21 mouse cellular contexts compared by ENCODE assay signal in genomic region chr13:90797209-90797608, GRCm38 (mm10).
DNase-seq lines count a peak whose midpoint lies in the region; ATAC-seq and TF ChIP-seq lines count a peak whose summit lies in the region.
"Had no signal": no experiment of that assay in that cellular context is flagged by ENCODE, and none has a peak within 500 bp of the region (broad histone marks: within the 10 kb centered on the region; RNA-seq: fewer than 3 reads in every experiment).

No protein-coding gene starts in this region.

- peak; percentile 3 for DNase-seq in adrenal gland, postnatal 36 days
- DNase-seq in adrenal gland, postnatal 25 days: no peak
- peak; percentile 94 for DNase-seq in 3T3-L1 (ENCODE audit: low read depth, low spot score)
- DNase-seq in Patski (ENCODE audit: low read depth, low spot score): peak; percentile 76
- no peak for DNase-seq in embryonic facial prominence, embryonic 14.5 days (ENCODE audit: low spot score)
- DNase-seq in layer of hippocampus, adult 2 months (ENCODE audit: low spot score in 2 of 2): no peak
- no peak for DNase-seq in spleen, postnatal 36 days (ENCODE audit: low spot score in 2 of 2)
- no peak for DNase-seq in stomach, postnatal 0 days (ENCODE audit: low spot score)
- DNase-seq: cerebellum, adult 11-12 months; cerebellum, adult 9-10 months; cerebellum, postnatal 25 days; gastrocnemius, postnatal 10 days; heart, postnatal 36 days; kidney, adult 8-10 months had no signal

- H3K27ac ChIP-seq in embryonic facial prominence, embryonic 14.5 days (replicated peaks; ENCODE audit: low read depth, low read length): 0 out of 2 replicates have a peak overlapping the region, but pooled peaks have one; percentile 48
- H3K27ac ChIP-seq in layer of hippocampus, adult 2 months: no peak overlapping the region
- no peak overlapping the region for H3K27ac ChIP-seq in stomach, postnatal 0 days (replicated peaks)
- H3K27ac ChIP-seq: embryonic facial prominence, embryonic 13.5 days; forebrain, embryonic 10.5 days; heart, embryonic 13.5 days; hindbrain, embryonic 15.5 days had no signal

- no peak overlapping the region for H3K4me3 ChIP-seq in embryonic facial prominence, embryonic 14.5 days (ENCODE audit: low read depth, low read length)
- no peak overlapping the region for H3K4me3 ChIP-seq in layer of hippocampus, adult 2 months
- no peak overlapping the region for H3K4me3 ChIP-seq in stomach, postnatal 0 days (ENCODE audit: low read depth, low read length)
- H3K4me3 ChIP-seq: embryonic facial prominence, embryonic 13.5 days; erythroblast, embryonic 14.5 days; forebrain, embryonic 10.5 days; heart, embryonic 13.5 days; hindbrain, embryonic 15.5 days had no signal

- no peak for TF ChIP-seq EP300 in stomach, postnatal 0 days (optimal IDR thresholded peaks at IDR 0.05)

- peak; percentile 97 for ATAC-seq in Patski
- no peak for ATAC-seq in embryonic facial prominence, embryonic 14.5 days (ENCODE audit: low read depth)
- no peak for ATAC-seq in stomach, postnatal 0 days (ENCODE audit: low FRiP score, low TSS enrichment)
- ATAC-seq: forebrain, embryonic 14.5 days; intestine, postnatal 0 days had no signal

- in situ Hi-C loops in Patski (cut with MboI; ENCODE audit: low pct_unique_long_range_greater_than_20kb): loop anchor here (10.0 kb wide), 1 partner anchor 252 kb away; no protein-coding TSS in a partner anchor

- no peaks in the 10 kb centered on the region for H3K27me3 ChIP-seq in Patski
- no peaks in the 10 kb centered on the region for H3K27me3 ChIP-seq in embryonic facial prominence, embryonic 14.5 days (replicated peaks; ENCODE audit: control insufficient read depth, insufficient read depth, low read length)
- no peaks in the 10 kb centered on the region for H3K27me3 ChIP-seq in stomach, postnatal 0 days (ENCODE audit: control insufficient read depth, insufficient read depth, low read length)
- H3K27me3 ChIP-seq: embryonic facial prominence, embryonic 13.5 days; heart, embryonic 13.5 days; hindbrain, embryonic 15.5 days had no signal

- POLR2A ChIA-PET in Patski (lab: Charles Lee): interaction anchor here (0.6 to 1.1 kb wide), 2 partner anchors 21 to 1019 kb away, joined by 3 to 4 read pairs; no protein-coding TSS in a partner anchor

- H3K4me2 ChIP-seq in embryonic facial prominence, embryonic 14.5 days (ENCODE audit: low read depth, low read length): no peak overlapping the region
- H3K4me2 ChIP-seq in stomach, postnatal 0 days (replicated peaks; ENCODE audit: low read depth): no peak overlapping the region
- H3K4me2 ChIP-seq: embryonic facial prominence, embryonic 13.5 days; heart, embryonic 13.5 days; hindbrain, embryonic 15.5 days had no signal

- CTCF ChIA-PET in Patski (lab: Charles Lee): interaction anchor here (0.6 to 1.5 kb wide), 2 partner anchors 19 to 1018 kb away, joined by 3 read pairs; no protein-coding TSS in a partner anchor

- no peak overlapping the region for H3K9ac ChIP-seq in embryonic facial prominence, embryonic 14.5 days (ENCODE audit: low read depth, low read length)
- H3K9ac ChIP-seq in stomach, postnatal 0 days (ENCODE audit: low read length): no peak overlapping the region
- H3K9ac ChIP-seq: embryonic facial prominence, embryonic 13.5 days; heart, embryonic 13.5 days; hindbrain, embryonic 15.5 days had no signal

- H3K36me3 ChIP-seq in embryonic facial prominence, embryonic 14.5 days (ENCODE audit: control insufficient read depth, insufficient read depth, low read length): no peaks in the 10 kb centered on the region
- no peaks in the 10 kb centered on the region for H3K36me3 ChIP-seq in stomach, postnatal 0 days (ENCODE audit: control insufficient read depth, insufficient read depth, low read length)
- H3K36me3 ChIP-seq: embryonic facial prominence, embryonic 13.5 days; forebrain, embryonic 10.5 days; heart, embryonic 13.5 days; hindbrain, embryonic 15.5 days had no signal

- 0 out of 2 replicates have a peak, but pooled peaks cover 7% of the 10 kb centered on the region for H3K4me1 ChIP-seq in embryonic facial prominence, embryonic 14.5 days (ENCODE audit: control insufficient read depth, insufficient read depth, low read length)
- H3K4me1 ChIP-seq in stomach, postnatal 0 days (replicated peaks; ENCODE audit: control insufficient read depth, insufficient read depth): no peaks in the 10 kb centered on the region
- H3K4me1 ChIP-seq: forebrain, embryonic 10.5 days; hindbrain, embryonic 15.5 days had no signal

- WGBS in embryonic facial prominence, embryonic 14.5 days: 85% methylated on average over 3 of the region's 3 CpGs
- WGBS in stomach, postnatal 0 days: 64% methylated on average over 3 of the region's 3 CpGs

- H3K9me3 ChIP-seq in embryonic facial prominence, embryonic 14.5 days (ENCODE audit: control insufficient read depth, low read length): no peaks in the 10 kb centered on the region
- no peaks in the 10 kb centered on the region for H3K9me3 ChIP-seq in stomach, postnatal 0 days (ENCODE audit: control insufficient read depth, low read length)
- H3K9me3 ChIP-seq: embryonic facial prominence, embryonic 13.5 days; forebrain, embryonic 10.5 days; heart, embryonic 13.5 days; hindbrain, embryonic 15.5 days had no signal

- TF ChIP-seq CTCF in Patski (IDR thresholded peaks at IDR 0.05): no peak
- TF ChIP-seq CTCF in layer of hippocampus, adult 2 months (conservative IDR thresholded peaks at IDR 0.05): no peak
- TF ChIP-seq CTCF in stomach, postnatal 0 days (IDR thresholded peaks at IDR 0.05; ENCODE audit: low read depth): no peak

Comparison
In these comparisons a context has a peak if more than half of its experiments do, and no peak if none do; other contexts are left out.
1. DNase-seq: peak in adrenal gland, postnatal 36 days (2 of 2), 3T3-L1 (single experiment) and Patski (single experiment); none in adrenal gland, postnatal 25 days (single experiment), embryonic facial prominence, embryonic 14.5 days (single experiment), layer of hippocampus, adult 2 months (0 of 2), spleen, postnatal 36 days (0 of 2) and stomach, postnatal 0 days (single experiment).